Mouse (Mus musculus) heart, embryonic 12.5 days (tissue): ENCODE data around the gene Gsta2. TPM values are rescaled to one million over a fixed set of nuclear protein-coding genes. Genes with fewer than 3 reads are reported as not detected.
"Not testable (repeated sequence)": the region's sequence is repeated elsewhere in the genome, so short reads cannot be mapped to it uniquely, and the experiment has no call there.

Experiments used
- ATAC-seq: fragments of 200-750 bp; cut with Nextera tagmentation; 2 replicates; pipeline ENCODE4 v1.8.0; 2017; ENCODE audit warnings: moderate TSS enrichment, moderate library complexity; ENCODE audit not compliant: insufficient number of reproducible peaks, low FRiP score
- H3K27ac ChIP-seq: fragments of 300-500 bp; sonication (generic); 2 replicates; pipeline ENCODE4 v1.5.1; 2016; ENCODE audit warnings: mild to moderate bottlenecking, moderate library complexity; ENCODE audit not compliant: poor library complexity, severe bottlenecking
- H3K27me3 ChIP-seq: fragments of 300-500 bp; sonication (generic); replicated peaks from 2 replicates; pipeline ENCODE4 v1.6.1; 2016; ENCODE audit warnings: mild to moderate bottlenecking, moderate library complexity
- H3K36me3 ChIP-seq: fragments of 300-500 bp; sonication (generic); 2 replicates; pipeline ENCODE4 v1.6.1; 2016; ENCODE audit warnings: mild to moderate bottlenecking, moderate library complexity
- H3K4me1 ChIP-seq: fragments of 300-500 bp; sonication (generic); replicated peaks from 2 replicates; pipeline ENCODE4 v1.6.1; 2016; ENCODE audit warnings: mild to moderate bottlenecking
- H3K4me2 ChIP-seq: fragments of 300-500 bp; sonication (generic); 2 replicates; pipeline ENCODE4 v1.6.1; 2016; ENCODE audit warnings: mild to moderate bottlenecking, moderate library complexity
- H3K4me3 ChIP-seq: fragments of 300-500 bp; sonication (generic); 2 replicates; pipeline ENCODE4 v1.5.1; 2016; ENCODE audit warnings: mild to moderate bottlenecking
- H3K9ac ChIP-seq: fragments of 300-500 bp; sonication (generic); 2 replicates; pipeline ENCODE4 v1.6.1; 2016; ENCODE audit warnings: mild to moderate bottlenecking, moderate library complexity
- H3K9me3 ChIP-seq: fragments of 300-500 bp; sonication (generic); replicated peaks from 2 replicates; pipeline ENCODE4 v1.6.1; 2016; ENCODE audit warnings: mild to moderate bottlenecking, moderate library complexity
- WGBS: fragments of 180-500 bp; shearing (Covaris S2); methylation state at CpG from one replicate; pipeline ENCODE4 v1.1.7; 2016; 5-methylcytosine and 5-hydroxymethylcytosine counted together
- polyA plus RNA-seq: library from polyadenylated mRNA; unstranded; fragments of >200 nt; fragmentation: Nextera tagmentation; extraction: Ambion mirVana; gene quantifications from 2 replicates; pipeline ENCODE4 v1.2.1, GENCODE M21; 2016

The Gsta2 gene
- polyA plus RNA-seq, 1 experiment from 2014 or later, result not detected

- Histone ChIP-seq H3K9me3 (0 out of 2 replicates have a peak, but pooled peaks cover 3% of the 10 kb centered on the region), H3K27me3 (no peaks in the 10 kb centered on the region), H3K4me1 (no peaks in the 10 kb centered on the region), H3K4me2 (no peak overlapping the region), H3K4me3 (no peak overlapping the region), H3K9ac (no peak overlapping the region), H3K36me3 (no peaks in the 10 kb centered on the region), H3K27ac (no peak overlapping the region)
- no peak for ATAC-seq
- 56% methylated on average over 13 of the region's 13 CpGs for WGBS
These were observed 10.4 kb upstream of the Gsta2 start for GRCm38 (mm10) chr9:78365850-78366544.

GRCm38 (mm10) chr9:78364701-78365100, 9.1 kb upstream of the Gsta2 start:
- Histone ChIP-seq H3K4me1 (no peaks in the 10 kb centered on the region), H3K36me3 (no peaks in the 10 kb centered on the region), H3K4me3 (no peak overlapping the region), H3K9ac (no peak overlapping the region), H3K27me3 (no peaks in the 10 kb centered on the region), H3K9me3 (0 out of 2 replicates have a peak, but pooled peaks cover 3% of the 10 kb centered on the region), H3K4me2 (no peak overlapping the region), H3K27ac (no peak overlapping the region)
- 85% methylated on average over 6 of the region's 6 CpGs for WGBS
- ATAC-seq, result no peak

GRCm38 (mm10) chr9:78363374-78363773, 7.8 kb upstream of the Gsta2 start:
- H3K4me1 ChIP-seq, result no peaks in the 10 kb centered on the region
- H3K27ac ChIP-seq, result no peak overlapping the region
- H3K36me3 ChIP-seq, result no peaks in the 10 kb centered on the region
- H3K27me3 ChIP-seq, result no peaks in the 10 kb centered on the region
- ATAC-seq, result no peak
- no peak overlapping the region for H3K9ac ChIP-seq
- 64% methylated on average over 6 of the region's 6 CpGs for WGBS
- H3K4me2 ChIP-seq, result no peak overlapping the region
- no peak overlapping the region for H3K4me3 ChIP-seq
- H3K9me3 ChIP-seq, result 0 out of 2 replicates have a peak, but pooled peaks cover 3% of the 10 kb centered on the region

GRCm38 (mm10) chr9:78360484-78360872, 4.9 kb upstream of the Gsta2 start:
- Histone ChIP-seq H3K4me3 (no peak overlapping the region), H3K4me1 (no peaks in the 10 kb centered on the region), H3K9ac (no peak overlapping the region), H3K36me3 (no peaks in the 10 kb centered on the region), H3K27me3 (no peaks in the 10 kb centered on the region), H3K9me3 (no peaks in the 10 kb centered on the region), H3K4me2 (no peak overlapping the region), H3K27ac (no peak overlapping the region)
- ATAC-seq, result no peak
- 51% methylated on average over 2 of the region's 2 CpGs for WGBS

GRCm38 (mm10) chr9:78359750-78360483, 4.3 kb upstream of the Gsta2 start:
- no peak overlapping the region for H3K27ac ChIP-seq
- H3K27me3 ChIP-seq, result no peaks in the 10 kb centered on the region
- H3K4me3 ChIP-seq, result no peak overlapping the region
- H3K9ac ChIP-seq, result no peak overlapping the region
- H3K36me3 ChIP-seq, result no peaks in the 10 kb centered on the region
- no peaks in the 10 kb centered on the region for H3K9me3 ChIP-seq
- no peak for ATAC-seq
- no peaks in the 10 kb centered on the region for H3K4me1 ChIP-seq
- 77% methylated on average over 6 of the region's 6 CpGs for WGBS
- H3K4me2 ChIP-seq, result no peak overlapping the region

- no peak overlapping the region for H3K9ac ChIP-seq
- 10% methylated on average over 9 of the region's 9 CpGs for WGBS
- H3K4me3 ChIP-seq, result no peak overlapping the region
- no peak overlapping the region for H3K27ac ChIP-seq
- no peak for ATAC-seq
- no peaks in the 10 kb centered on the region for H3K27me3 ChIP-seq
- H3K4me2 ChIP-seq, result no peak overlapping the region
- H3K4me1 ChIP-seq, result no peaks in the 10 kb centered on the region
- H3K36me3 ChIP-seq, result no peaks in the 10 kb centered on the region
- no peaks in the 10 kb centered on the region for H3K9me3 ChIP-seq
These were observed 2.5 kb upstream of the Gsta2 start for GRCm38 (mm10) chr9:78358053-78358452.

- H3K4me2 ChIP-seq, result no peak overlapping the region
- H3K27ac ChIP-seq, result no peak overlapping the region
- no peak overlapping the region for H3K4me3 ChIP-seq
- H3K4me1 ChIP-seq, result 0 out of 2 replicates have a peak, but pooled peaks cover 5% of the 10 kb centered on the region
- no peak for ATAC-seq
- no peaks in the 10 kb centered on the region for H3K9me3 ChIP-seq
- no peaks in the 10 kb centered on the region for H3K27me3 ChIP-seq
- 74% methylated on average over 11 of the region's 11 CpGs for WGBS
- no peaks in the 10 kb centered on the region for H3K36me3 ChIP-seq
- H3K9ac ChIP-seq, result no peak overlapping the region
These were observed 666 bp downstream of the Gsta2 start for GRCm38 (mm10) chr9:78354665-78355578.

- H3K36me3 ChIP-seq, result no peaks in the 10 kb centered on the region
- WGBS, result 66% methylated on average over 6 of the region's 6 CpGs
These were observed 3.9 kb downstream of the Gsta2 start for GRCm38 (mm10) chr9:78351504-78352220.

GRCm38 (mm10) chr9:78350007-78350406, 5.6 kb downstream of the Gsta2 start:
- H3K9me3 ChIP-seq, H3K27ac ChIP-seq, H3K4me1 ChIP-seq, ATAC-seq, H3K9ac ChIP-seq, H3K4me3 ChIP-seq, H3K4me2 ChIP-seq, H3K27me3 ChIP-seq, H3K36me3 ChIP-seq: not testable (repeated sequence)

More at GRCm38 (mm10) chr9:78351504-78352220, 3.9 kb downstream of the Gsta2 start:
- no peaks in the 10 kb centered on the region for H3K27me3 ChIP-seq
- no peak overlapping the region for H3K27ac ChIP-seq
- no peak overlapping the region for H3K4me3 ChIP-seq
- no peak overlapping the region for H3K4me2 ChIP-seq
- no peak overlapping the region for H3K9ac ChIP-seq
- ATAC-seq, result no peak
- H3K9me3 ChIP-seq, result no peaks in the 10 kb centered on the region
- H3K4me1 ChIP-seq, result 0 out of 2 replicates have a peak, but pooled peaks cover 5% of the 10 kb centered on the region

- not testable (repeated sequence) for ATAC-seq, H3K9me3 ChIP-seq, H3K27me3 ChIP-seq, H3K4me1 ChIP-seq, H3K36me3 ChIP-seq, H3K27ac ChIP-seq, H3K4me2 ChIP-seq, H3K9ac ChIP-seq, H3K4me3 ChIP-seq
- WGBS, result 80% methylated on average over 3 of the region's 3 CpGs
These were observed 6.4 kb downstream of the Gsta2 start for GRCm38 (mm10) chr9:78349141-78349540.
